Mouse (Mus musculus) duodenum, adult 2 months (tissue): ENCODE results near the gene Nrn1l. TPM values are rescaled to one million over a fixed set of nuclear protein-coding genes. Genes with fewer than 3 reads are reported as not detected.

ENCODE experiments used
- polyA plus RNA-seq: library from polyadenylated mRNA; depleted of rRNA; stranded (reverse); fragments of >200 nt; gene quantifications from 2 replicates; pipeline ENCODE4 v1.2.3, GENCODE M21; 2012; ENCODE audit warnings: low replicate concordance; rRNA removed

Nrn1l gene
- 1.1 and 3.3 TPM in 2 replicates for polyA plus RNA-seq

DNA sequence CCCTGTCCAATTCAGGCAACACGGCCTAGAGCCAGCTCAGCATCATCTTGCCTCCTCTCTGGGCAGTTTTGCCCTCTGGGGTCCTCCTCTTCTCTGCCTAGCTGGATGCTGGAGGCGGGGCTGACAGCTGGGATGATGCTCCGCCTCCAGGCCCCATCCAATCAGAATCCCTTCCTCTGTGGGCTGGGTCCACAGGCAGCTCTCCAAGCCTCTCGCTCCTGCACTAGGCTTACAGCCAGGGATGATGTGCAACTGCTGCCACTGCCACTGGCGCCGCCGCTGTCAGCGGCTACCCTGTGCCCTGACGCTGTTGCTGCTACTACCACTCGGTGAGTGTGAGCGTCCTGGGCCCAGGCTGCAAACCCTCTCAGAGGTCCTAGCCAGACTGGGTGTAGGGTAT, at the start of gene Nrn1l:
Gene Nrn1l (plus strand): TSS at position 229 of the 400 bp plus-strand sequence.

GRCm38 (mm10) chr8:105853178-105853577, 40.2 kb upstream of the Nrn1l start, which contains the start of gene Cenpt:
Cenpt (minus strand) TSS chr8:105853278.

DNA sequence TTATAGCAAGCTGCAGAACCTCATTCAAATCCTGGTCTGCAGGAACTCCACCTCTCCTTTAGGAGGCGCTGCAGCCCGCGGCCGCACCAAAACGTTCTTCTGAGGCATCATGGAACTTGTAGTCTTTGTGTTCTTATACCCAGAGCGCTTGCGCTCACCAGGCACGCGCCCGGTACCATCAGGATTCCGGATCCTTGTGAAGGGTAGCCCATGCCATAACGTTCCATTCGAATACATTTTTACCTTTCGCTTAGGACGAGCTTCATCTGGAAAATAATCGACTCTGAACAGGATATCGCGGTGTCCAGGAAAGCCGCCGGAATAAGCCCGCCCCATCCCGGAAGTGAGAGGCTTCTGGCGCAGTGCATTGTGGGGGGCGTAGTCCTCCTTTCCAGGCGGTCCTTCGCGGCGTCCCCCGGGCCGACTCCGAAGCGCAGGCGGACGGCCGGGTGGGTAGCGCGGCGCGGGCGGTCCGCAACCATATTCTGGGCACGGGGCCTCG, 38.6 kb upstream of the Nrn1l start, which contains the start of gene Thap11:
Gene Thap11 (plus strand): TSS at position 418 of the 502 bp plus-strand sequence.

DNA sequence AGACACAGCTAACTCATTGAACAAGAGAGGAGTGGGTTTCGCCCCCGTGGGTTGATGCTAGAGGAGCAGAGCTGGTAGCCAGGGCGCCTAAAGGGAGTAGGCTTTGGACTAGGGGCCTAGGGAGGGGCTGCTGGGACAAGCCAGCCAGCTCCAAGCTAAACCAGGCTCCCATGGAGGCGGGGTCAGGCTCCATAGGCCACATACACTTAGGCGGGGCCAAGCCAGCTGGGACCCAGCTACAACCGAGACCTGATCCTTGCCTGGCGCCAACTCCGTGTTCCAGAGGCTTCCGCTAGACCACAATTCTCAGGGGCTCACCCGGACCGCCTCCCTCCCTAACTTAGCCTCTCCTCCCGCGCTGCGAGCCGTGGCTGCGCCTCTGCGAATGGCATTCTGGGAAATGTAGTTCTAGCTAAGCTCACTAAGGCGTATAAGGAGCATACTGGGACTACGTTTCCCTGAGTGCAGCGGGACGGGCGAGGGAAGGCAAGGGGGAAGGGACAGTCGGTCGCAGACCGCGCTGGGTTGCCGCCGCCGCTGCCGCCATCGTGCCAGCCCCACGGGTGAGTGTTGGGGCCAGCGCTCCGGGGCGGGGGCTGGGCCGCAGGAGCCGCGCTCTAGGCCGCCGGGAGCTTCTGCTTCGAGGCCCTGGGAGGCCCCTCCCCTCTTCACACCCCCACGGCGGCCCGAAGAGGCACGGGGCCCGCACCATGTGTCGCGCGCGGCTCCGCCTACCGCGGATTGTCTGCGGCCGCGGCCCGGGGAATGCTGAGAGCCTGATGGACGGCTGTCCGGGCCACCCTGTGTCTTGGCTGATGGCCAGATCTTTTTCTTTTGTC, 33.0 kb upstream of the Nrn1l start, which contains the start of gene Nutf2:
Gene Nutf2 (plus strand): TSS at position 438 of the 839 bp plus-strand sequence.

DNA sequence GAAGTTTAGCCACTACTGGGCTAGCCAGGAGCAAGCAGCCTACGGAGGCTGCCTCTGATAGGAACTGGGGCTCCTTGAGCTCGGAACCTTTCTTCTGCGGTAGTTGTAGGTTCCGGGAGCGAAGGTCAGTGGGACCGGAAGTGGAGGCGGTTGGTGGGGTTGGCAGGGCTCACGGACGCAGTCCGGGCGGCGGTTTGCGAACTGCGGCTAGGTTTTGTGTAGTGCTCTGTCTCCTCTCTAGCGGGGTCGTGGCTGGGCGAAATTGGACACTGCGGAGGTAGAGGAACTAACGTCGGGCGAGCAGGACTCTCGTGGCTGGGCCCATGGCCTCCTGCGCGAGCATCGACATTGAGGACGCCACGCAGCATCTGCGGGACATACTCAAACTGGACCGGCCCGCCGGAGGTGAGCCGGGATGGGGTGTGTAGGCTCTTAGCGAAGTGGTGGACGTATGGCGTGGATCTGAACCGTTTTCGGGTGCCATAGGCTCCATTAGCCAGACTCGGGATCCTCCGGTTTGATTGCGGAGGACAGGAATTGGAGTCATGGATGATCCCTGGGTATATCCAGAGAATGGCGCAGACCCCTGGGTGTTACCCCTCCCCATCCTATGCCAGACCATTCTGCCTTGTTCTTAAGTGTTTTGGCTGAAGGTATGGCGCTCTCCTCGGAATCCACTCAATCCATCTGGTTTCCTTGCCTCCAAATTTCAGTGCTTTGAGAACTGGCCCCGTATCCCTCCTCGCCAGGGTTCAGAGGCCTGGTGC, 12.4 kb upstream of the Nrn1l start, which contains the start of gene Edc4:
Gene Edc4 (plus strand): TSS at position 128 of the 767 bp plus-strand sequence.

DNA sequence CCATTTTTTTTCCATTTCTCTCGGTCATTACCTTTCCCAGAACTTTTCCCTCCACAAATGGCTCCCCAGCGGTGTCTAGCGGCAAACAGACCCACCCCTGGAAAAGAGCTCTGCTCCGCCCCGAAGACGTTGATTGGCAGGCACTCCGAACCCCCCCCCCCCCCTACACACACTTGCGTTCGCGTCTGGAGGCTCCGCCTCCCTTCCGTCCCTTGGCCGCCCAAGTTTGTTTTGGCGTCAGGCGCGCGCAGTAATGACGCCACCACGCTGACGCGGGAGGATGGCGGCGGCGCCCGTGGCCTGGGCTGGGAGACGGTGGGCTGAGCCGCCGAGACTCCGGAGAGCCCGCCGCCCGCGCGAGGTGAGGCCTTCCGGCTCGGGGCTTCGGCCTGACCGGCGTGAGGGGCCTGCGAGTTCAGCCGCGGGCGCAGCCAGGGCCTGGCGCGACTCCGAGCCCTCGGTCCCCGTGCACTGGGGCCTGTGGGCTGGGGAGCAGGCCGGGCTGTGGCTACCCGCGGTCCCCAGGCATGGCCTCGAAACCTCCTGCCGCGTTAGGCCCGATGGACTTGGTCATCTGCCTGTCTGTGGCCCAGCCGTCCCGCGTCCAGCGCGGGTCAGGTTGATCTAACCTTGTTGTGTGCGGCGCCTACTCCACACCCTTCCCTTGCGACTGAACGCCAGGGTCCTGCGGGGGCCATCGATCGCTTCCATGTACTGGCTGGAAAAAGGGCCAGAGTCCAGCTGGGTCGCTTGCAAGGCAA, 7.0 kb downstream of the Nrn1l start, which contains the start of gene Pskh1:
Gene Pskh1 (plus strand): TSS at position 262 of the 761 bp plus-strand sequence.

GRCm38 (mm10) chr8:105933762-105934161, 40.4 kb downstream of the Nrn1l start, which contains the start of gene Ctrl:
Ctrl (minus strand) TSS chr8:105933862.

DNA sequence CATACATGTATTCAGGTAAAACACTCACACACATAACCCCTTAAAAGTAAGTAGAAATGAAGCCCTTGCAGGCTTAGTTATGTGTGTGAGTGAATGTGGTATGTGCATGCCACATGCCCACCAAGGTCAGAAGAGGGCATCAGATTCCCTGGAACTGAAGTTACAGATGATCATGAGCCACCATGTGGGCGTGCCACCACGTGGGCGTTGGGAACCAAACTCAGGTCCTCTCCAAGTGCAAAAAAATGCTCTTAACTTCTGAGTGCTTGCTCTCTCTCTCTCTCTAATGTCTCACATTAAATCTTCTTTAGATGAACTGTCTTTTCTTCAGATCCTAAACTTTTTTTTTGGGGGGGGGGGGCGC, 44.9 kb downstream of the Nrn1l start, which contains the start of gene Psmb10:
Gene Psmb10 (minus strand): TSS at position 139 of the 364 bp plus-strand sequence.

GRCm38 (mm10) chr8:105943321-105943739, 50.0 kb downstream of the Nrn1l start, which contains the start of gene Lcat:
Lcat (minus strand) TSS chr8:105943382.

Other genes starting within 250 kb of the Nrn1l start
- 3.2 and 7.0 TPM in 2 replicates for gene Carmil2, start 207.3 kb upstream of the Nrn1l start, polyA plus RNA-seq
- 29.2 and 30.8 TPM in 2 replicates for gene Acd, start 192.5 kb upstream of the Nrn1l start, polyA plus RNA-seq
- 6.5 and 10.2 TPM in 2 replicates for gene Pard6a, start 192.4 kb upstream of the Nrn1l start, polyA plus RNA-seq
- gene 4933405L10Rik, start 185.9 kb upstream of the Nrn1l start, polyA plus RNA-seq = not detected in 2 replicates
- 4.9 and 7.9 TPM in 2 replicates for gene Enkd1, start 185.4 kb upstream of the Nrn1l start, polyA plus RNA-seq
- 8.5 and 9.1 TPM in 2 replicates for gene Gfod2, start 134.9 kb upstream of the Nrn1l start, polyA plus RNA-seq
- gene Ranbp10, start 66.2 kb upstream of the Nrn1l start, polyA plus RNA-seq = 10.6 and 13.2 TPM in 2 replicates
- gene Tsnaxip1, start 65.8 kb upstream of the Nrn1l start, polyA plus RNA-seq = not detected in 2 replicates
- 6.6 and 8.0 TPM in 2 replicates for gene Cenpt, start 40.3 kb upstream of the Nrn1l start, polyA plus RNA-seq
- 35.4 and 36.7 TPM in 2 replicates for gene Thap11, start 38.4 kb upstream of the Nrn1l start, polyA plus RNA-seq
- gene Nutf2, start 33.0 kb upstream of the Nrn1l start, polyA plus RNA-seq = 12.9 and 22.5 TPM in 2 replicates
- gene Edc4, start 12.7 kb upstream of the Nrn1l start, polyA plus RNA-seq = 39.6 and 49.7 TPM in 2 replicates
- gene Pskh1, start 6.9 kb downstream of the Nrn1l start, polyA plus RNA-seq = 16.1 and 18.3 TPM in 2 replicates
- 12.5 and 3,063 TPM in 2 replicates for gene Ctrl, start 40.3 kb downstream of the Nrn1l start, polyA plus RNA-seq
- 565 and 991 TPM in 2 replicates for gene Psmb10, start 44.9 kb downstream of the Nrn1l start, polyA plus RNA-seq
- gene Lcat, start 49.8 kb downstream of the Nrn1l start, polyA plus RNA-seq = 0.97 and 1.4 TPM in 2 replicates
- 6.2 and 9.9 TPM in 2 replicates for gene Slc12a4, start 72.5 kb downstream of the Nrn1l start, polyA plus RNA-seq
- gene Dpep3, start 85.9 kb downstream of the Nrn1l start, polyA plus RNA-seq = 0.15 and 0.34 TPM in 2 replicates
- 1.9 and 5.0 TPM in 2 replicates for gene Dus2, start 97.8 kb downstream of the Nrn1l start, polyA plus RNA-seq
- not detected in 2 replicates for gene Dpep2nb, start 112.4 kb downstream of the Nrn1l start, polyA plus RNA-seq
- gene Ddx28, start 118.3 kb downstream of the Nrn1l start, polyA plus RNA-seq = 4.9 and 5.3 TPM in 2 replicates
- gene Nfatc3, start 165.3 kb downstream of the Nrn1l start, polyA plus RNA-seq = 7.6 and 11.6 TPM in 2 replicates
- 25.8 and 43.6 TPM in 2 replicates for gene Esrp2, start 243.4 kb downstream of the Nrn1l start, polyA plus RNA-seq